Comparison of ENCODE assay signal across 9 mouse cellular contexts in genomic region chr8:115375361-115376047, GRCm38 (mm10).
DNase-seq lines count a peak whose midpoint lies in the region; ATAC-seq lines count a peak whose summit lies in the region.
"Had no signal": no experiment of that assay in that cellular context is flagged by ENCODE, and none has a peak within 500 bp of the region (broad histone marks: within the 10 kb centered on the region; RNA-seq: fewer than 3 reads in every experiment).

No protein-coding gene starts in this region.

- H3K9me3 ChIP-seq in forebrain, embryonic 15.5 days = no peaks in the 10 kb centered on the region
- H3K9me3 ChIP-seq in forebrain, embryonic 11.5 days (ENCODE audit: control insufficient read depth, low read length) = no peaks in the 10 kb centered on the region
- H3K9me3 ChIP-seq in midbrain, embryonic 10.5 days (replicated peaks) = no peaks in the 10 kb centered on the region
- no peaks in the 10 kb centered on the region for H3K9me3 ChIP-seq in midbrain, embryonic 16.5 days (replicated peaks; ENCODE audit: control insufficient read depth, low read length, poor library complexity, severe bottlenecking)
- H3K9me3 ChIP-seq in heart, embryonic 16.5 days (replicated peaks; ENCODE audit: control insufficient read depth, low read length) = no peaks in the 10 kb centered on the region
- no peaks in the 10 kb centered on the region for H3K9me3 ChIP-seq in neural tube, embryonic 15.5 days (replicated peaks)

- H3K9ac ChIP-seq in forebrain, embryonic 15.5 days (replicated peaks) = no peak overlapping the region
- no peak overlapping the region for H3K9ac ChIP-seq in forebrain, embryonic 11.5 days (ENCODE audit: low read length)
- no peak overlapping the region for H3K9ac ChIP-seq in midbrain, embryonic 16.5 days (ENCODE audit: low read depth, low read length)
- H3K9ac ChIP-seq in heart, embryonic 16.5 days (ENCODE audit: low read length) = no peak overlapping the region
- H3K9ac ChIP-seq in neural tube, embryonic 15.5 days (replicated peaks) = no peak overlapping the region

- peak; percentile 79 for ATAC-seq in forebrain, embryonic 15.5 days (replicated peaks)
- ATAC-seq in forebrain, embryonic 11.5 days (replicated peaks; ENCODE audit: low FRiP score) = no peak
- no peak for ATAC-seq in midbrain, embryonic 16.5 days
- ATAC-seq in heart, embryonic 16.5 days (replicated peaks; ENCODE audit: extremely low read depth, insufficient read depth, low FRiP score) = peak; percentile 85
- no peak for ATAC-seq in neural tube, embryonic 15.5 days (ENCODE audit: low FRiP score)

- H3K4me3 ChIP-seq in forebrain, embryonic 15.5 days = no peak overlapping the region
- H3K4me3 ChIP-seq in forebrain, embryonic 11.5 days (ENCODE audit: low read depth, low read length) = no peak overlapping the region
- no peak overlapping the region for H3K4me3 ChIP-seq in midbrain, embryonic 10.5 days
- no peak overlapping the region for H3K4me3 ChIP-seq in midbrain, embryonic 16.5 days (ENCODE audit: low read depth, low read length)
- H3K4me3 ChIP-seq in heart, embryonic 16.5 days (ENCODE audit: low read length) = no peak overlapping the region
- no peak overlapping the region for H3K4me3 ChIP-seq in neural tube, embryonic 15.5 days (replicated peaks)
- H3K4me3 ChIP-seq: megakaryocyte, embryonic 14.5 days had no signal

- DNase-seq in forebrain, embryonic 11.5 days (ENCODE audit: low spot score) = no peak
- DNase-seq in midbrain, embryonic 10.5 days (ENCODE audit: low spot score) = no peak
- DNase-seq in skeletal muscle tissue, adult 2 months (ENCODE audit: low read depth, low spot score) = peak; percentile 30
- no peak for DNase-seq in thymus, adult 18-20 months

- no peaks in the 10 kb centered on the region for H3K36me3 ChIP-seq in forebrain, embryonic 15.5 days
- no peaks in the 10 kb centered on the region for H3K36me3 ChIP-seq in forebrain, embryonic 11.5 days (ENCODE audit: control insufficient read depth, insufficient read depth, low read length)
- no peaks in the 10 kb centered on the region for H3K36me3 ChIP-seq in midbrain, embryonic 10.5 days
- no peaks in the 10 kb centered on the region for H3K36me3 ChIP-seq in midbrain, embryonic 16.5 days (ENCODE audit: control insufficient read depth, insufficient read depth, low read length)
- H3K36me3 ChIP-seq in heart, embryonic 16.5 days (ENCODE audit: control insufficient read depth, insufficient read depth) = no peaks in the 10 kb centered on the region
- no peaks in the 10 kb centered on the region for H3K36me3 ChIP-seq in neural tube, embryonic 15.5 days

- 40% methylated on average over 8 of the region's 8 CpGs for WGBS in forebrain, embryonic 15.5 days
- WGBS in forebrain, embryonic 11.5 days = 75% methylated on average over 8 of the region's 8 CpGs
- WGBS in midbrain, embryonic 10.5 days = 80% methylated on average over 8 of the region's 8 CpGs
- 65% methylated on average over 8 of the region's 8 CpGs for WGBS in midbrain, embryonic 16.5 days
- 35% methylated on average over 8 of the region's 8 CpGs for WGBS in heart, embryonic 16.5 days
- WGBS in neural tube, embryonic 15.5 days = 51% methylated on average over 8 of the region's 8 CpGs

- H3K27me3 ChIP-seq in forebrain, embryonic 15.5 days = no peaks in the 10 kb centered on the region
- no peaks in the 10 kb centered on the region for H3K27me3 ChIP-seq in forebrain, embryonic 11.5 days (ENCODE audit: control insufficient read depth, insufficient read depth, low read length)
- no peaks in the 10 kb centered on the region for H3K27me3 ChIP-seq in midbrain, embryonic 10.5 days (ENCODE audit: low read depth, poor library complexity, severe bottlenecking)
- H3K27me3 ChIP-seq in midbrain, embryonic 16.5 days (ENCODE audit: control insufficient read depth, insufficient read depth, low read depth, low read length) = no peaks in the 10 kb centered on the region
- no peaks in the 10 kb centered on the region for H3K27me3 ChIP-seq in heart, embryonic 16.5 days (ENCODE audit: control insufficient read depth, insufficient read depth, low read length)
- no peaks in the 10 kb centered on the region for H3K27me3 ChIP-seq in neural tube, embryonic 15.5 days (replicated peaks)
- H3K27me3 ChIP-seq: megakaryocyte, embryonic 14.5 days had no signal

- no peak overlapping the region for H3K4me2 ChIP-seq in forebrain, embryonic 15.5 days (replicated peaks)
- no peak overlapping the region for H3K4me2 ChIP-seq in forebrain, embryonic 11.5 days (ENCODE audit: low read depth, low read length, severe bottlenecking)
- H3K4me2 ChIP-seq in midbrain, embryonic 16.5 days (ENCODE audit: low read length) = no peak overlapping the region
- H3K4me2 ChIP-seq in heart, embryonic 16.5 days (ENCODE audit: low read depth, low read length) = peak overlapping the region; percentile 36; the same call in 1 of the 2 replicates
- H3K4me2 ChIP-seq in neural tube, embryonic 15.5 days = no peak overlapping the region

- H3K27ac ChIP-seq in forebrain, embryonic 15.5 days (replicated peaks) = peak overlapping the region; percentile 70
- H3K27ac ChIP-seq in forebrain, embryonic 11.5 days (ENCODE audit: low read depth, low read length) = no peak overlapping the region
- peak overlapping the region; percentile 47 for H3K27ac ChIP-seq in midbrain, embryonic 10.5 days (replicated peaks)
- H3K27ac ChIP-seq in midbrain, embryonic 16.5 days (ENCODE audit: low read length) = no peak overlapping the region
- H3K27ac ChIP-seq in heart, embryonic 16.5 days (ENCODE audit: low read length) = peak overlapping the region; percentile 69
- H3K27ac ChIP-seq in neural tube, embryonic 15.5 days (replicated peaks) = no peak overlapping the region

- H3K4me1 ChIP-seq in forebrain, embryonic 15.5 days = peaks cover 23% of the 10 kb centered on the region
- H3K4me1 ChIP-seq in forebrain, embryonic 11.5 days (replicated peaks; ENCODE audit: control insufficient read depth, insufficient read depth, low read length) = peaks cover 2% of the 10 kb centered on the region; the same call in 1 of the 2 replicates
- peaks cover 23% of the 10 kb centered on the region for H3K4me1 ChIP-seq in midbrain, embryonic 10.5 days
- peaks cover 5% of the 10 kb centered on the region for H3K4me1 ChIP-seq in midbrain, embryonic 16.5 days (ENCODE audit: control insufficient read depth, insufficient read depth, low read length)
- peaks cover 25% of the 10 kb centered on the region for H3K4me1 ChIP-seq in heart, embryonic 16.5 days (ENCODE audit: control insufficient read depth, insufficient read depth, low read length)
- H3K4me1 ChIP-seq in neural tube, embryonic 15.5 days = peaks cover 14% of the 10 kb centered on the region; the same call in 1 of the 2 replicates
- H3K4me1 ChIP-seq: megakaryocyte, embryonic 14.5 days had no signal

Comparison
In these comparisons a context has a peak if more than half of its experiments do, and no peak if none do; other contexts are left out.
1. ATAC-seq: peak in forebrain, embryonic 15.5 days (single experiment) and heart, embryonic 16.5 days (single experiment); none in forebrain, embryonic 11.5 days (single experiment), midbrain, embryonic 16.5 days (single experiment) and neural tube, embryonic 15.5 days (single experiment).
2. H3K27ac ChIP-seq: peak in forebrain, embryonic 15.5 days (single experiment), midbrain, embryonic 10.5 days (single experiment) and heart, embryonic 16.5 days (single experiment); none in forebrain, embryonic 11.5 days (single experiment), midbrain, embryonic 16.5 days (single experiment) and neural tube, embryonic 15.5 days (single experiment).